Mouse (Mus musculus) midbrain, embryonic 12.5 days (tissue): ENCODE results near the gene Cnnm4. TPM values are rescaled to one million over a fixed set of nuclear protein-coding genes. Genes with fewer than 3 reads are reported as not detected.

Source experiments
- ATAC-seq: fragments of 200-750 bp; cut with Nextera tagmentation; 2 replicates; pipeline ENCODE4 v1.8.0; 2017; ENCODE audit warnings: low read depth, moderate TSS enrichment, moderate library complexity; ENCODE audit not compliant: low FRiP score
- H3K27ac ChIP-seq: fragments of 300-500 bp; sonication (generic); replicated peaks from 2 replicates; pipeline ENCODE4 v1.5.1; 2016; ENCODE audit warnings: mild to moderate bottlenecking
- H3K27me3 ChIP-seq: fragments of 300-500 bp; sonication (generic); 2 replicates; pipeline ENCODE4 v1.6.1; 2016; ENCODE audit warnings: mild to moderate bottlenecking
- H3K36me3 ChIP-seq: fragments of 300-500 bp; sonication (generic); 2 replicates; pipeline ENCODE4 v1.6.1; 2016
- H3K4me1 ChIP-seq: fragments of 300-500 bp; sonication (generic); 2 replicates; pipeline ENCODE4 v1.6.1; 2016
- H3K4me2 ChIP-seq: fragments of 300-500 bp; sonication (generic); replicated peaks from 2 replicates; pipeline ENCODE4 v1.6.1; 2016; ENCODE audit warnings: mild to moderate bottlenecking, moderate library complexity
- H3K4me3 ChIP-seq: fragments of 300-500 bp; sonication (generic); 2 replicates; pipeline ENCODE4 v1.5.1; 2016; ENCODE audit warnings: mild to moderate bottlenecking
- H3K9ac ChIP-seq: fragments of 300-500 bp; sonication (generic); replicated peaks from 2 replicates; pipeline ENCODE4 v1.6.1; 2016; ENCODE audit warnings: mild to moderate bottlenecking, moderate library complexity
- H3K9me3 ChIP-seq: fragments of 300-500 bp; sonication (generic); 2 replicates; pipeline ENCODE4 v1.6.1; 2016; ENCODE audit warnings: mild to moderate bottlenecking
- WGBS: fragments of 180-500 bp; shearing (Covaris S2); methylation state at CpG from one replicate; pipeline ENCODE4 v1.1.7; 2016; 5-methylcytosine and 5-hydroxymethylcytosine counted together
- polyA plus RNA-seq: library from polyadenylated mRNA; unstranded; fragments of >200 nt; fragmentation: Nextera tagmentation; extraction: Ambion mirVana; gene quantifications from 2 replicates; pipeline ENCODE4 v1.2.1, GENCODE M21; 2016

The Cnnm4 gene
- polyA plus RNA-seq = 10.2 and 10.5 TPM in 2 replicates

- no peaks in the 10 kb centered on the region for H3K36me3 ChIP-seq
- WGBS = under 1% methylated on average over 67 of the region's 98 CpGs
- 0 out of 2 replicates have a peak, but pooled peaks cover 7% of the 10 kb centered on the region for H3K27me3 ChIP-seq
- H3K27ac ChIP-seq = peak within 1 kb of the TSS; percentile 60
- peak within 1 kb of the TSS; percentile 65 for H3K9ac ChIP-seq
- ATAC-seq = peak; percentile 89
- peak within 1 kb of the TSS; percentile 75 for H3K4me2 ChIP-seq
- peak within 1 kb of the TSS; percentile 68 for H3K4me3 ChIP-seq
- H3K4me1 ChIP-seq = peaks cover 53% of the 10 kb centered on the region
- H3K9me3 ChIP-seq = no peaks in the 10 kb centered on the region
Measured at GRCm38 (mm10) chr1:36471181-36472105, at the start of gene Cnnm4. Gene Cnnm4, plus strand, starts transcription at chr1:36471620.

- no peak overlapping the region for H3K4me2 ChIP-seq
- no peak for ATAC-seq
- H3K4me3 ChIP-seq = no peak overlapping the region
- WGBS = 87% methylated on average over 2 of the region's 2 CpGs
- H3K4me1 ChIP-seq = no peaks in the 10 kb centered on the region
- no peaks in the 10 kb centered on the region for H3K9me3 ChIP-seq
- no peak overlapping the region for H3K27ac ChIP-seq
- H3K27me3 ChIP-seq = no peaks in the 10 kb centered on the region
- no peak overlapping the region for H3K9ac ChIP-seq
- peaks cover 93% of the 10 kb centered on the region for H3K36me3 ChIP-seq
Measured at GRCm38 (mm10) chr1:36429511-36429910, 41.9 kb upstream of the Cnnm4 start.

GRCm38 (mm10) chr1:36432999-36433398 is 38.4 kb upstream of the Cnnm4 start:
- no peak overlapping the region for H3K4me3 ChIP-seq
- no peak overlapping the region for H3K4me2 ChIP-seq
- H3K9me3 ChIP-seq = no peaks in the 10 kb centered on the region
- no peak overlapping the region for H3K27ac ChIP-seq
- no peaks in the 10 kb centered on the region for H3K27me3 ChIP-seq
- WGBS = 88% methylated on average over 4 of the region's 4 CpGs
- no peak overlapping the region for H3K9ac ChIP-seq
- no peaks in the 10 kb centered on the region for H3K4me1 ChIP-seq
- ATAC-seq = no peak
- H3K36me3 ChIP-seq = peaks cover 92% of the 10 kb centered on the region

- Histone ChIP-seq H3K27me3 (no peaks in the 10 kb centered on the region), H3K36me3 (peaks cover 92% of the 10 kb centered on the region), H3K9me3 (no peaks in the 10 kb centered on the region), H3K4me2 (no peak overlapping the region), H3K4me3 (no peak overlapping the region), H3K9ac (no peak overlapping the region), H3K27ac (no peak overlapping the region), H3K4me1 (no peaks in the 10 kb centered on the region)
- WGBS = 90% methylated on average over 3 of the region's 3 CpGs
- no peak for ATAC-seq
Measured at GRCm38 (mm10) chr1:36433616-36434015, 37.8 kb upstream of the Cnnm4 start.

GRCm38 (mm10) chr1:36435071-36435470 is 36.3 kb upstream of the Cnnm4 start:
- no peak for ATAC-seq
- Histone ChIP-seq H3K4me1 (no peaks in the 10 kb centered on the region), H3K36me3 (peaks cover 92% of the 10 kb centered on the region), H3K4me3 (no peak overlapping the region), H3K9me3 (no peaks in the 10 kb centered on the region), H3K4me2 (no peak overlapping the region), H3K27me3 (no peaks in the 10 kb centered on the region), H3K9ac (no peak overlapping the region), H3K27ac (no peak overlapping the region)
- 82% methylated on average over 4 of the region's 4 CpGs for WGBS

- Histone ChIP-seq H3K9ac (no peak overlapping the region), H3K4me1 (no peaks in the 10 kb centered on the region), H3K27me3 (no peaks in the 10 kb centered on the region), H3K4me2 (no peak overlapping the region), H3K9me3 (no peaks in the 10 kb centered on the region), H3K4me3 (no peak overlapping the region), H3K27ac (no peak overlapping the region), H3K36me3 (peaks cover 86% of the 10 kb centered on the region)
- WGBS = 98% methylated on average over 6 of the region's 6 CpGs
- no peak for ATAC-seq
Measured at GRCm38 (mm10) chr1:36436515-36436914, 34.9 kb upstream of the Cnnm4 start.

GRCm38 (mm10) chr1:36437223-36437622 is 34.2 kb upstream of the Cnnm4 start:
- Histone ChIP-seq H3K4me1 (no peaks in the 10 kb centered on the region), H3K4me3 (no peak overlapping the region), H3K9ac (no peak overlapping the region), H3K27ac (no peak overlapping the region), H3K9me3 (no peaks in the 10 kb centered on the region), H3K27me3 (no peaks in the 10 kb centered on the region), H3K36me3 (peaks cover 84% of the 10 kb centered on the region), H3K4me2 (no peak overlapping the region)
- ATAC-seq = no peak
- WGBS = 97% methylated on average over 3 of the region's 3 CpGs

GRCm38 (mm10) chr1:36441101-36441500 is 30.3 kb upstream of the Cnnm4 start:
- no peak overlapping the region for H3K27ac ChIP-seq
- H3K36me3 ChIP-seq = peaks cover 57% of the 10 kb centered on the region
- WGBS = 89% methylated on average over 4 of the region's 4 CpGs
- no peaks in the 10 kb centered on the region for H3K27me3 ChIP-seq
- no peak overlapping the region for H3K4me3 ChIP-seq
- no peak overlapping the region for H3K9ac ChIP-seq
- H3K9me3 ChIP-seq = no peaks in the 10 kb centered on the region
- ATAC-seq = no peak
- H3K4me2 ChIP-seq = no peak overlapping the region
- H3K4me1 ChIP-seq = peaks cover 8% of the 10 kb centered on the region; the same call in 1 of the 2 replicates

GRCm38 (mm10) chr1:36444471-36445464 is 26.7 kb upstream of the Cnnm4 start, which contains the start of gene Lman2l:
Gene Lman2l, minus strand, starts transcription at chr1:36445271.
- Histone ChIP-seq H3K4me3 (peak within 1 kb of the TSS; percentile 81), H3K27me3 (no peaks in the 10 kb centered on the region), H3K9ac (peak within 1 kb of the TSS; percentile 71), H3K9me3 (no peaks in the 10 kb centered on the region), H3K27ac (peak within 1 kb of the TSS; percentile 84), H3K36me3 (peaks cover 20% of the 10 kb centered on the region), H3K4me2 (peak within 1 kb of the TSS; percentile 76), H3K4me1 (peaks cover 8% of the 10 kb centered on the region; the same call in 1 of the 2 replicates)
- under 1% methylated on average over 57 of the region's 57 CpGs for WGBS
- ATAC-seq = peak; percentile 99

GRCm38 (mm10) chr1:36445508-36445907 is 25.9 kb upstream of the Cnnm4 start:
- Histone ChIP-seq H3K27ac (peak overlapping the region; percentile 70), H3K4me1 (peaks cover 8% of the 10 kb centered on the region; the same call in 1 of the 2 replicates), H3K9ac (no peak overlapping the region), H3K9me3 (no peaks in the 10 kb centered on the region), H3K36me3 (peaks cover 17% of the 10 kb centered on the region), H3K27me3 (no peaks in the 10 kb centered on the region), H3K4me3 (0 out of 2 replicates have a peak overlapping the region, but pooled peaks have one; percentile 81), H3K4me2 (peak overlapping the region; percentile 76)
- 43% methylated on average over 8 of the region's 8 CpGs for WGBS
- peak; percentile 45 for ATAC-seq

GRCm38 (mm10) chr1:36446106-36446824 is 25.2 kb upstream of the Cnnm4 start:
- H3K4me2 ChIP-seq = no peak overlapping the region
- H3K27me3 ChIP-seq = no peaks in the 10 kb centered on the region
- H3K27ac ChIP-seq = no peak overlapping the region
- WGBS = 91% methylated on average over 5 of the region's 5 CpGs
- no peak for ATAC-seq
- peaks cover 8% of the 10 kb centered on the region; the same call in 1 of the 2 replicates for H3K4me1 ChIP-seq
- H3K9ac ChIP-seq = no peak overlapping the region
- no peaks in the 10 kb centered on the region for H3K9me3 ChIP-seq
- no peak overlapping the region for H3K4me3 ChIP-seq
- peaks cover 14% of the 10 kb centered on the region for H3K36me3 ChIP-seq
